Mouse (Mus musculus) T-helper 17 cell (primary cell): ENCODE results near the gene Zfp960.
"Not testable (repeated sequence)": the region's sequence is repeated elsewhere in the genome, so short reads cannot be mapped to it uniquely, and the experiment has no call there.

ENCODE experiments used
- in situ Hi-C, 2 experiments: fragments of 300-600 bp; cut with MboI, MseI; formaldehyde crosslinking; loops; 1 replicate in 1 of 2; 2 replicates in 1 of 2; pipeline ENCODE4 v1.15.1; 2025; ENCODE audit warnings: high pct_unique_total_duplicates in 2 of 2

The Zfp960 gene

GRCm38 (mm10) chr17:17063628-17064494, at the start of gene Zfp960:
Zfp960 (plus strand) TSS chr17:17064113.
- in situ Hi-C loops = loop anchor here in 1 of 2 experiments (5.0 to 10.0 kb wide), 2 partner anchors 103 to 1429 kb away; no protein-coding TSS in a partner anchor

GRCm38 (mm10) chr17:17018071-17018470, 45.8 kb upstream of the Zfp960 start:
- in situ Hi-C loops = not testable (repeated sequence)

- in situ Hi-C loops = not testable (repeated sequence)
These were observed 4.3 kb upstream of the Zfp960 start for GRCm38 (mm10) chr17:17059566-17059965.

GRCm38 (mm10) chr17:17120830-17121502, 57.1 kb downstream of the Zfp960 start, which contains the start of gene Zfp97:
Zfp97 (plus strand) TSS chr17:17121415.
- in situ Hi-C loops = loop anchor here (5.0 kb wide), 1 partner anchor 66 kb away; no protein-coding TSS in a partner anchor
